Mouse (Mus musculus): ENCODE data around the gene Lcp1.

Gene Lcp1

GRCm38 (mm10) chr14:75176425-75177045, 45.6 kb downstream of the Lcp1 start:
- no peak for DNase-seq

- no peak for DNase-seq
These were observed 46.5 kb downstream of the Lcp1 start for GRCm38 (mm10) chr14:75177400-75177799.

GRCm38 (mm10) chr14:75178384-75178793, 47.5 kb downstream of the Lcp1 start:
- no peak for DNase-seq

DNA sequence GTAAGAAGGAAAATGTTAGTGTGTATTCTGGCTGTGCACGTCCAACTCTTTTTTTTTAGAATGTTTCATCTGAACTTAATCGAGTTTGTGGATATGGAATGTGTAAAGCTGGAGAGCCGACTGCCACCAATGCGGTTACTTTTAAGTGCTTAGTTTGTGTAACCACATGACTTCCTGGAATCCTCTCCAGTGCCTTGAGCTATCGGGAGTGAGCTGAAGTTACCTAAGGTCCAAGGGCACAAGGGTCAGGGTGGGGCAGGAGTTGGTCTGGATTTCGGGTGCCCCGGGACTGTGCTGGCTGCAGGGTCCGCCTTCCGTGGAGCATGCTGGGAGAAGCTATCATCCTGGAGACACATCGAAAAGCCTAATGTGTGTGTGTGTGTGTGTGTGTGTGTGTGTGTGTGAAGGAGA, 47.9 kb downstream of the Lcp1 start:
- no peak for DNase-seq

DNA sequence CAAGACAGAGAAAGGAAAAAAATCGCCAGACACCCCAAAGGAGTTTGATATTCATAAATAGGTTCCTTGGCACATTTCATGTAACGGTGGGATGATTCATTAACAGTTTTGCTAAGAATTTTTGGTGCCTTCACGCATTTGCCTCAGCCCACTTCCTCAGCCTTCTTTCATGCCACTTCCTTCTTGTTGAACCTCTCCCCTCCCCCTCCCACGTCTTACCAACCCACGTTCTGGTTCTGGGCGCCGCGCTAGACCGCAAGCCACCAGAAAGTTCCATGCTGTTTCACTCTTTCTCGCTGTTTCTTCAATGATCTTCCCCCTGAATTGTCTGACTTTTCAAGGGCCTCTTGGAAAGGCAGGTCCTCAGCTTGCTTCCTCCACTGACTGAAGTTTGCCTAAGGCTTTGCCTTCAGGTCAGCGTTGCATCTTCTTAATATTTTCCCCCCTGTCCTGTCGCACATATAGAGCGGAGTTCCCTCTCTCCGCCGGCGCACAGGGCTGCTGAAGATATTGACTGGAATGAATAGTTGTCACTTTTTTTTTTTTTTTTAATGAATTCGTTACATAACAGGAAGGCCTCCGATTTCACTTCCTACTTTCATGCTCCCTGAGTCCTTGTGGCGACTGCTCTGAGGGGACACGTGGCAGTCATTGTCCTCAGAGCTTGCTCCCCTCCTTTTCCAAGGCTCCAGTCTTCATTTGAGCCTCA, 48.5 kb downstream of the Lcp1 start:
- DNase-seq = no peak

GRCm38 (mm10) chr14:75180551-75180978, 49.7 kb downstream of the Lcp1 start:
- DNase-seq = no peak

DNA sequence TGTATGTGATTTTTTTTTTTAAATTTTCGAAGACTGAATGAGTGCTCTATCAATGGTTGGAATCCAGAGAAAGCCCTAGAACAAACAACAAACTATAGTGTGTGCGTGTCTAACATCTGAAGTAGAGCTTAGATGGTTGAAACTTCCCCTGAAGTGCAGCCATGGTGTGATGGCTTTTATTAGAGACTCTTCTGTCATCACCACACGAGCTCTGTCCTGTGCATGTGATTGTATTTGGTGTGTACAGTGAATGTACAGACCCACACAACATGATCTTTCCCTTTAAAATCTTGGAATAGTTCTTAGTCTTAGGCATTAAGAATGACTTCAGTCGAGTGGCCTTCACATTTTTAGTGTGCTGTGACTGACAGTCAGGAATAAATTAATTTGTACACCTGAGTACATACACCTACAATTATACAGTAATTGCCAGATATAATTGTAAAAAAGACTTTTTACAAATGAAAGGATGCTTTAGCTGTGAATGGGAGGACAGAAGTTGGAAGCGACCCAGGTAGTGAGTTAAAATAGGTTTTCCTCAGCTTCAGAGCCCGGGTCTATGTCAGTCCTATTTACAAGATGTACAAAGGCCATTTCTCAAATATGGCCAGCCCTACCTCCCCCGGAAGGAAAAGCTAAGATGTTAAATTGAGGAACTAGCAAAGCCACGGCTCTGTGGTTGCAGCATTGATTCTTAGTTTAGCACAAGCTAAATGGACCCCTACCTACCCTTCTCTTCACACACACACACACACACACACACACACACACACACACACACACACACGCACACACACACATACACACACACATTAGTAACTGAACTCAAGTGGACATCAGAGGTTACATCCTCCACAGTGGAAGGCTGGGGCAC, 50.4 kb downstream of the Lcp1 start:
- DNase-seq = no peak

DNA sequence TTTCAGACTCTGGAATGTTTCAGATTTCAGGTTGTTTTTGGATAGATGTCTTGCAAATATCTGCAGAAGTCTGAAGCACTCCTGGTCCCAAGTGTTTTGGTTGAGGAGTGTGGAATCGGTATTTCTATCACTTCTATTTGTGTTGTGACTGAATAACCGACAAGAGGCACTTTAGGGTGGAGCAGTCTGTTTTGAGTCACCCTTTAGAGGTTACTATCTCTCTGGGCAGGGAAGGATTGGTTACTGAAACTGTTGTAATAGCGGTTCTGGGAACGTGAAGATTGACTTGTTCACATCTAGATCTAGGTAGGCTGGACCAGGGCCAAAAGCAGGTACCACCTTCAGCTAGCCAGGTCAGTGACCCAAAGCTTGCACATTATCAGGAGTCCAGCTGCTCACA, 51.5 kb downstream of the Lcp1 start:
- DNase-seq = no peak

GRCm38 (mm10) chr14:75182831-75183230, 51.9 kb downstream of the Lcp1 start:
- DNase-seq = no peak

- DNase-seq = no peak
These were observed 53.3 kb downstream of the Lcp1 start for GRCm38 (mm10) chr14:75184069-75184790.

GRCm38 (mm10) chr14:75185796-75186594, 55.1 kb downstream of the Lcp1 start:
- no peak for DNase-seq

- DNase-seq = no peak
These were observed 56.0 kb downstream of the Lcp1 start for GRCm38 (mm10) chr14:75186858-75187415.

DNA sequence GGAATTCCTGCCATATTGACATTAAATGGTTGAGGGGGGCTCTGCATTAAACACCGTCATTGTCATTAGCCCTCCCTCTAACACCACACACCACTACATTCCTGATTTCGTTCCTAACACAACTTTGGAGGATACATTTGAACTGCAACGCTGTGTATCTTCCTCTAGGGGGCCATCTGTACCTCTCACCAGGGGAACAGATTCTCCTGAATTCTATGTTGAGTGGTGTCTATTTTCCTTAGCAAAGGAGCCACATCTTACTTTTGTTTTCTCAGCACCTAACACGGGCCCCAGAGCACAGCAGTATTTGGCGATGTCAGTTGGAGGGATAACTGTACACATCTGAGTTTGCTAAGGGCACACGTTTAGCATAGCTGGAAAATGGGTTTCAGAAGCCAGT, 57.6 kb downstream of the Lcp1 start:
- no peak for DNase-seq

DNA sequence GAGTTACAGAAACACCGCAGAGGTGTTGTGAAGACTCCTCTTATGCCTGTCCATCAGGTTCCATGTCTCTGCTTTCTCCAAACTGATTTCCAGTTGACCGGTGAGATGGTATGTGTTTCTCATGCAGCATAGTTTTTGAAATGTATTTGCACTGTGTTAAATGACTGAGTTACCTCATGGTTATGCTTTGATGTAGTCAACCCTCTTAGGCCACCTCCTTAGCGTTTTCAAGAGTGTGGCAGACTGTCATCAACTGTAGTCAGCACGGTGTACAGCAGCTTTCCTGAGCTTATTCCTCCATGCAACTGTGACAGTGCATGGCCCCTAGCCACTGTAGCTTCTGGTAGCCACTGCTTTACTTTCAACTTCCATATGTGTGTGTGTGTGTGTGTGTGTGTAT, 58.1 kb downstream of the Lcp1 start:
- DNase-seq = no peak

- DNase-seq = no peak
These were observed 59.8 kb downstream of the Lcp1 start for GRCm38 (mm10) chr14:75190683-75191082.

DNA sequence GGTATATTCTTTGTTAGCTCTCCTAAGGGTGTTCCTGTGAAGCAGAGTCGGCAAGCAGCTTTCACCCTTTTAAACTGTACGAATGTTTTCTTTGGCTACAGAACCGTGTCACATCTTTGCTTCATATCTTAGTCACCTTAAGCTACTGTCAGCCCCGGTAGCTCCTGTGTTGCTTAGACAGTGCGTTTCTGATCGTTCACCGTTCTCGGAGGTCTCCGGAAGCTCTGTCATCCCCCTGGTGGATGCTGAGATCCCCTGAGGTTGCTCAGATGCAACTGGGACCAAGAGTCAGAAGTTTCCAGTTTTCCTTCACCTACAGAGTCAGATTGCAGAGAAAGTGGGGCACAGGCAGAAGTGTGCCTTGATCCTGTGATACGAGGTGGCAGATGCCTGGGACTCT, 61.5 kb downstream of the Lcp1 start:
- no peak for DNase-seq

DNA sequence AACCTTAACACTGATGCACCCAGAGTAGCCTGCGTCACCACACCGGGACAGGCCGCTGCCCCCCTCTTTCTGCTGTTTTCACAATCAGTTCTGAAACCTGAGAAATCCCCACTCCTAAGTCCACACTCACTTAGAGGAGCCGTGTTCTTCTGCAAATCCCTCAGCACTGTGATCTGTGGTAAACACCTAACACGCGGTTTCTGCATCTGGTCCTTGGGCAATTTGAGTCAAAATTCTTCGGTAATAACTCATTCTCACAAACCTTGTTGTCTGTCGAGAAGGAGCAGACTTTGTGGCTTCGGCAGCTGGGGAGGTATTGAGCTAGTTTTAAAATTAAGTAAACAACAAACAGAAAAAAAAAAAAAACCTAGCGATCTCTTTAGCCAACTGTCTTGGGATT, 62.0 kb downstream of the Lcp1 start:
- DNase-seq = no peak

- DNase-seq = no peak
These were observed 64.6 kb downstream of the Lcp1 start for GRCm38 (mm10) chr14:75195530-75195929.

DNA sequence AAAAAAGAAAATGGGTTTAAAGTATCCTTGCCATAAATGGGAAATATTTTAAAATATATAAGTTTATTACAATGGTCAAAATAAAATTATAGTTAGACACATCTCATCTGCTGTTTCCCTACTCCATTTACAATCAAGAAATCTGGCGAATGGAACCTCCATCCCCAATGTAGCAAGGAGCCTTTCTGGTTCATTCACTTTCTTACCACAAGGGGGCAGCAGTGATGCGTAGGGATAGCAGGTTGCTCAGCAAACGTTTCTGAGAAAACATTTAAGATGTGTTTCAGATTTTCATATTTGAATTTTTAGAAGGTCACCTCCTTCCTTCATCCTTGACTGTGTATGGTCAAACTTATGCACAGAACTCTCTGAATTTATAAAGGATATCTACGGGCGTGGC, 66.1 kb downstream of the Lcp1 start:
- DNase-seq = peak; percentile 66

DNA sequence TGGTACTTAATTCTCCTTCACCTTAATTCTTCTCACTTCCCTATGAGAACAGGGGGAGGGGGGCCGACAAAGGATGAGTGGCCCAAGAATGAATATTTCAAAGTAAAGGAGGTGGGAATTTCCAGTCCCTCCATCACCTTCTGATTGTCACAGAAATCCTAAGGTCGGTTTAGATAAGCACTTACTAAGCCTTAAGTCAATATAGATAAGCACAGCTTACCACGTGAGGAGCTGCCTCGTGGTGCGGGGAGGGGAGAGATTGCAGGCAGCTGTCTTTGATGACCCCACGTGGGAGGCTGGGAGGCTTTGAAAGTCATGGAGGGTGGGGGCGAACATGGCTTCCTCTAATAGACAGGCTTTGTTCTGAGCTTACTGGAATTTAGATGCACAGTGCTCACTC, 66.8 kb downstream of the Lcp1 start:
- no peak for DNase-seq

DNA sequence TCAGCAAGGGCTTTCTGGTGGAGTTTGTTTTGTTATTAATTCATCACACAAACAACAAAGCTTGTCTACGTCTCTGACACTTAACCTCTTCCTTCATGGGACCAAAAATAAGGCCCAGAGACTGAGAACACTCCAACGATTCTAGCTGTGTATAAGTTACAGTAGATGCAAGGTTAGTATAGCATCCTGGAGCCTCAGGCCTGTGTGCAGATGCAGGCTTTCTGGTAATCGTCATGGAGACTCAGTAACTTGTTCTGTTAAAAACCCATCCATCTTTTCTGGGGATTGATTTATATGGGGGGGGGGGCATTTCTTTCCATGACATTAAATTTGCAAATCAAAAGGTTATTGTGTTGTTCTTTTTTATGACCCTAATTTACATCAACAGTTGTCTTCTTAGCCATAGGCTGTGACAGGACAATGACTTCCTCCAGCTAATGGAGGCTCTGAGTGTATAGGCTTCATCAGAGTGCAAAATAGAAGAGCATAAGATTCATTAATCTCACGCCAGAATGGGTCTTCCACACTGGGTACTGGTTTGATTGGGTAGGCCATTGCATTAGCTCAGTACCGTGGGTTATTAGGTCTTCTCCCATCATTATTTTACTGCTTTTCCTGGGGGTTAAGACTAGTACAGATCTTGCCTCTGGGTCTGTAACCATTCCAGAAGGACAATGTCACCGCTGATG, 74.6 kb downstream of the Lcp1 start:
- no peak for DNase-seq

Data from kidney, postnatal 4 days (tissue).